Mouse (Mus musculus) kidney, adult 2 months (tissue): ENCODE results near the gene Ubash3b.

Source experiments
- CTCF ChIP-seq: fragments of 200-500 bp; conservative IDR thresholded peaks from 2 replicates; pipeline ENCODE4 v1.5.1; 2011; ENCODE audit warnings: low read depth, mild to moderate bottlenecking, control low read depth, low read length, moderate library complexity, mixed read lengths; ENCODE audit not compliant: insufficient read depth, insufficient read length
- POLR2A ChIP-seq: fragments of 200-500 bp; IDR thresholded peaks from one replicate; pipeline ENCODE4 v1.6.1; 2011; ENCODE audit warnings: low read depth, low read length, control low read depth

DNA sequence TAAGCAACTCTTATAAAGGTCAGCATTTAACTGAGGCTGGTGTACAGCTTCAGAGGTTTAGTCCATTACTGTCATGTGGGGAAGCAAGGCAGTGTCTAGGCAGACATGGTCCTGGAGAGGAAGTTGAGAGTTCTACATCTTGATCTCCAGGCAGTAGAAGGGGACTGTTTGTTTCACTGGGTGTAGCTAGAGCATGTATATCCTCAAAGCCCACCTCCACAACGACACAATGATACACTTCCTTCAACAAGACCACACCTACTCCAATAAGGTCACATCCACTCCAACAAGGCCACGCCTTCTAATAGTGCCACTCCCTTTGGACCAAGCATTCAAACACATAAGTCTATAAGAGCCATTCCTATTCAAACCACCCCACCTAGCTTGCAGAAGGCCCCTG is 7.2 kb upstream of the Ubash3b start:
- no peak for TF ChIP-seq CTCF
- no peak for TF ChIP-seq POLR2A
